Mouse (Mus musculus): ENCODE results near the gene 4930442H23Rik. TPM values are rescaled to one million over a fixed set of nuclear protein-coding genes. Genes with fewer than 3 reads are reported as not detected.

The 4930442H23Rik gene
- total RNA-seq (2023), result not detected

DNA sequence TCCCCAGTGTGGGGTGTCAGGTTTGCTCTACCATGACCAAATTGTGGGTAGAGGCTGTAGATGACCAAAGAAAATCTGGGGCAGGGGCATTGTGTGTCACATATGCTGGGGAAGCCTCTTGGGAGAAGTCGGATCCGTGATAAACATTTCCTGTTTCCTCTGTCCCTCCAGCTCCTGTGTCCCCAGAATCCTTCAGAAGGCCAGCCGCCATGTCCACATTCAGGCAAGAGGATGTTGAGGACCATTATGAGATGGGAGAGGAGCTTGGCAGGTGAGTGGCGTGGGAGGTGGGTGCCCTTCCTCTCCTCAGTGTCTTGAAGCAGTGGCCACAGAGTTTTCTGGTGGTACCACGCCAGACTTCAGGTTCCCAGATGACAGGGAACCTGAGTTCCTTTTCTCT is at the start of gene 4930442H23Rik:
4930442H23Rik (minus strand) TSS at position 45 of the 400 bp plus-strand sequence.

DNA sequence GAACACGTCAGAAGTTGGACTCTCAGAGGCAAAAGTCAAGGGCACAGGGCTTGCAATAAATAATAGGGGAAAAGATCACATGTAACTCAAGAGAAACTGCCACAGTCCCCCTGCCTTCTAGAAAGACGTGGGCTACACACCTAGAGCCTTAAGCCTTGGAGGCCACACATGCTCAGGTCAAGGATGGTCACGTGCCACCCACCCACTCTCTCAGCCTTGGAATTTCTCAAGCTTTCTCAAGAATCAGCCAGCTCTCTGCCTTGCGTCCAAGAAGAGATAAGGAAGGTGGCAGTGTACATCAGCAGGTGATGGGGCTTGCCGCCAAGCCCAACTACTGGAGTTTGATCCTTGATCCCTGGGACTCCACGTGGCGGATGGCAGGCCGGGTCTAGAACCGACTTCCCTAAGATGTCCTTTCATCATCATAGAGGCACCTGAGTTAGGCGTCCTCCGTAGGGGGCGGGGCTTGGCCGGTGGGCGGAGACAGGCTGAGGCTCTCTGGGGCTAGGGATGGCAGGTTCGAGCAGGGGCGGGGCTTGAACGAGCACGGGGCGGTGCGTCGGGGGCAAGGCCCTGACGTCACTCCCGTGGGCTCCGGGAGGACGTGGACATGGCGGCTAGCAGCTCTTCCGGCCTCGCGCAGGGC is 49.1 kb upstream of the 4930442H23Rik start, which contains the start of gene Zfr2:
Zfr2 (plus strand) TSS at position 576 of the 646 bp plus-strand sequence.

DNA sequence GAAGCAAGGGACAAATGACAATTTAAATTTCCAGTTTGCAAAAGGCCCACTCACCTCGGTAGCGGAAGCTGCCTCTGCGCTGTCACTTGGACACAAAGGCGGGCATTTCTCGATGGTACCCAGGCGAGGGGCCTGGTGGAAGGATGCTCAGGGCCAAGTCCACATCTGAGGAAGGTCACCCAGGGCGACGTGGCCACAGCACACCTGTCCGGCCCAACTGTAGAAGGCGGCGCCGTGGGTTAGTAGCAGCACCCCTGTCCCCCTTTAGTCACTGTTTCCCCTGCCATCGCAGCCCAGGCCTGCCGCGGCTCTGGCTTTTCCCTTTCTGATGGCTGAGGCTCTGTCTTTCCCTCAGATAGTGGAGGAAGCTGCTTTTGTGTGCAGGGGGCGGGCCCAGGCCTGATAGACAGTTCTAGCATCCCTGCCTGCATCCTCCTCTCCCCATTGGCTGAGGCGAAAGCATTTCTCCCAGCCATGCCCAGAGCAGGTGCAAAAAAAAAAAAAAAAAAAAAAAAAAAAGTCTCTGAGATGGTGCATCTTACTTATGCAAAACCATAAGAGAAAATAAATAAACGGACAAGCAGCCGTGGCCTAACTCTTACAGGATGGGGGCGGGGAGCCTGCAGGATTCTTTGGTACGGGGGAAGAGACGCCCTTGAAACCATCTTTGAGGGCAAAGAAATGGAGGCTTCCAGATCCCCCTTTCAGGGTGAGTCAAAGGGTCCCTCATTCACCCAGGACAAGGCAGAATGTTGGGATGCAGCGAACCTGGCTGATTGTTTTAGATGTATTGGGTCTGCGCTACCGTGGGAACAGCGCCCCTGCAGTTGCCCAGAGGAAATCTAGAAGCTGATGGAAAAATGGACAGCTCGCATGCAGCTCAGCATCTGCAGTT is 47.0 kb upstream of the 4930442H23Rik start, which contains the start of gene Atcay:
Atcay (minus strand) TSS at position 396 of the 895 bp plus-strand sequence.

DNA sequence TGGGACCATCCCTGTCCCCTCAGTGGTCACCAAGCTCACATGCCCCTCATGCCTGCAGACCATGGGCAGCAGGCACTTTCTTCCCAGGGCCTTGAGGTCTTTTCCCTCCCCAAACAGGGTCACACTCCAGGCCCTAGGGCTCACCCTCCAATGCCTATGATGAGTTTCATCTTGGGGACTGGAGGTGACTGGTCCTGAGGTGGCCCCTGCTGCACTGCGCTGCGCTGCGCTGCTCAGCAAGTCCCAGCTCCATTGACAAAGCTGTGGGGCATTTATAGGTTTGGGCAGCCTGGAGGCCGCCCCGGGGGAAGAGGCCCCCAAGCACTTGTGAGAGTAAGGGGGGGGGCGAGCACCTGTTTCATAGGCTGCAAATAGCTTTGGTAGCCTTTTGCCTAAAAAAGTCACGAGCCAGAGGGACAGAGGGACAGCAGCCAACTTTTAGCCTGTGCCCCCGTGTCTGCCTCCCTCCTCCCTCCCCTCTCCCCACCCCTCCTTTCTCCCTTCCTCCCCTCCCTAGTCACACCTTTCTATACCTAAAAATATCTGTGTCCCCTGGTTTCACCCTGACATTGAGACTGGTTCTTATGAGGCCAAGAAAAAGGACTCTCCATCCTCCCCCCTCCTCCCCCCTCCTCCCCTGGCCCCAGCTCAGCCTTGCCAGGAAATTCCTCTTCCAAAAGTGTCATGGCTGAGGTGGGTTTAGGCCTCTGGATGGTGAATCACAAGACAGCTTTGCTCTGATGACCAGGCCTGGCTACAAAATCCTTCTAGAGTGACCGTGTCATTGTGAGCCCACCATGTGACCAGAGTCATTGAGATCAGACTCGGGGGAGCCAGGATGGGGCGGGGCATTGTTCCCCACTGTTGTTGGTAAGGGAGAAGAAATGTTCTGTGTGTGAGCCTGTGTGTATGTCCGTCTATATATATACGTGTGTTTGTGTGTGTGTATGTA is 18.4 kb upstream of the 4930442H23Rik start, which contains the start of gene Nmrk2:
Nmrk2 (minus strand) TSS at position 245 of the 952 bp plus-strand sequence.

DNA sequence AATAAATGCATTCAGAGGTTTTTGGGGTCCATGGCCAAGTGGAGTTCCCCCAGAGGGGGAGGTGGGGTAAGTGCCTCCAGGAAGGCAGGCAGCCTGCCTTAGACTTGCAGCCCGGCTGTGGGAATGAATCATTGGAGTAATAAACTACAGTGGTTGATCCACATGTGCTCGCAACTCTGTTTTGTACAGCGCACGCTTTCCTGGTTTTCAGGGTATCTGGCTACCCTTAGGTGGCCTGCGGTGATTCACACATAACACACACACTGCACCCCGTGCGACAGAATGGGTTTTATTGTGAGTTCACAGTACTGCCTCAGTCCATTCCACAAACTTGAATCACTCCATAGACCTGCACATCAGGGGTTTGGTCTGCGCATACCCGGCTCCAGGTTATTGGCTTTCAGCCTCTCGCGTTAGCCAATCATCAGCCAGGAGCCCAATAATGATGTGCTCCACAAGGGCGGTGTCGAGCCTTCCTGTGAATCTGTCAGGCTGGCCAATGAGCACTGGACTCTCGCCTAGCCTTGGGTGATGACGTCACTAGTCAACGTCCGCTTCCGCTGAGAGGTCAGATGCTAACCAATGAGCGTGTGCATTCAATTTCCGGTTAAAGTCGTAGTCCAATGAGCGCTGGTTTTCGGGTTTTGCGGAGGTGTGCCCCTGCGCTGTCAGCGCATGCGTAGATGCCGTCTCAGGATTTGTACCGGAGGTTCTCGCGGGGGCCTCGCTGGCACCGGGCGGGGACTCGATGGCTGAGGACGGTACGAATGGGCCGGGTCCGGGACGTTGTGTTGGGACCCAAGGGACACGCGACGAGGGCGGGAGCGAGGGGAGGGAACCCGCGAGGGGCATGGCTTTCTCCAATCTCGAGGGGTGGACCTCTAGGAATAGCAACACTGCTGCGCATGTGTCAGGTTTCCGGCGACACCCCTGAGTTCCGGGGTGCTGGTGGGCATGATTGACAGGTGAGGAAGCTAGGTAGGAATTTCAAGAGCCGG is 1.0 kb downstream of the 4930442H23Rik start, which contains the start of gene Dapk3:
Dapk3 (plus strand) TSS at position 670 of the 998 bp plus-strand sequence.

DNA sequence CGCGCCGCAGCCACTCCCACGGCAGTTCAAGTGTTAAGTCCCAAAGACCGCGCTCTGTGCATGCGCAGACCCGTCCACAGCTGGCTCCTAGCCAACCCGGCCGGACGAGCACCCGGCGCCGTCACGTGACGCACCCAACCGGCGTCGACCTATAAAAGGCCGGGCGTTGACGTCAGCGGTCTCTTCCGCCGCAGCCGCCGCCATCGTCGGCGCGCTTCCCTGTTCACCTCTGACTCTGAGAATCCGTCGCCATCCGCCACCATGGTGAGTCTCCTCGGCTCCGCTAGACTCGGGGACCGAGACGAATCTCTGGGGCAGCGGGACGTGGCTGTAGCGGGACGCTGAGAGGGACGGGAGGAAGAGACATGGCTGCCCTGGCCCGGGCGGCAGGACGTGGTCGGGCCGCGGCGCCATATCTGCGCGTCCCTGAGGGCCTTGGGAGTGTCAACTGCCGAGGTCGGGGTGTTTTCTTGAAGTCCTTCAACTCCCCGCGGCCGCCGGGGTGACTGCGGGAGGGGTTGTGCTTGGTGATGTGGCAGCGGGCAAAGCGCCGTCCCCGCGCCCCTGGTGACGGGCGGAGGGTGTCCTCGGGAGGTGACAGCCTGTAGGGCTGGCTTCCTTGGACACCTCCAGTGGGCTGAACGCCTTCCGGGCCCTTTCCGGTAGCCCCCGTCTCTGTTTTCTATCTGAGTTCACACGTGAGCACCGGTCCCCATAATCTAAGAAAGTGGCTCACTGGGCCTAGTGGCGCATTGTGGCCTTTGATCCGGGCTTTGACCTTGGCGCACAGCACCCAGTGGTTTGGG is 7.0 kb downstream of the 4930442H23Rik start, which contains the start of gene Eef2:
Eef2 (plus strand) TSS at position 166 of the 806 bp plus-strand sequence.

DNA sequence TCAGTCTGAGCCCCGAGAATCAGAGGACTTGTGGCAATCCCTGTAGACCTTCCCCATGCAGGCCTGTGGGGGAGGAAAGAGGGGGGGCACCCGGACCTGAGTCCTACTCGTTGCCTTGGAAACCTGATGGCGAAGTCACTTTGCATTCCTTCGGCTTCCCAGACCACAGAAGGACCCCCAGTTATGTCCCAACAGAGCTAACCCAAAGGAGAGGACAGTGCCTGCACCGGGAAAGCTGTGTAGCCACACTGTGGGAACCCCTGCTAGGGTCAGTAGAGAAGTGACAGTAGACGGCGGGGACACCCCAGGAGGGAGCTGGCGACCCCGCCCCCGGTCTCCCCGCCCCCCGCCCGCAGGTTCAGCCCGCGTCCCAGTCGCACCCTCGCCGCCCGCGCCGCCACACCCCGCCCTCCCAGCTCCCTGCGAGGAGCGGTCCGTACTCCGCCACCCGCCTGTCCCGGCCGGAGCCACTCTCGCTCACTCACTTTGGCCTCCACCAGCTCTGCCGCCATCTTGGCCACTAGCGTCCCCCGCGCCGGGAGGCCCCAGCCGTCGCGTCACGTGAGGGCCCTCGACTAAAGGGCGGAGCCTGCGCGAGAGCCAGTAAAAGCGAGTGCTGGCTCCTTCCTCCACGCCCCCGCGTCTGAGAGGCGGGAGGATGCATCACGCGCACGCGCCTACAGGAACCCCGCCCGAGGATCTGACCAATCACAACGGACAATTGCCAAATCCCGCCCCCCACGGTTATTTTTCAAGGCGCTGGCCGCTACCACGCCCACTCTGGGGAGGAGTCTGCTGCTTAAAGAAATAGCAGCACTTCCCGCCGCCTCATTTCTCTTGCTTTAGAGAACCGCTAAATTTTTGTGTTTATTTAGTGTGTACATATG is 16.2 kb downstream of the 4930442H23Rik start, which contains the start of gene Pias4:
Pias4 (minus strand) TSS at position 724 of the 887 bp plus-strand sequence.

DNA sequence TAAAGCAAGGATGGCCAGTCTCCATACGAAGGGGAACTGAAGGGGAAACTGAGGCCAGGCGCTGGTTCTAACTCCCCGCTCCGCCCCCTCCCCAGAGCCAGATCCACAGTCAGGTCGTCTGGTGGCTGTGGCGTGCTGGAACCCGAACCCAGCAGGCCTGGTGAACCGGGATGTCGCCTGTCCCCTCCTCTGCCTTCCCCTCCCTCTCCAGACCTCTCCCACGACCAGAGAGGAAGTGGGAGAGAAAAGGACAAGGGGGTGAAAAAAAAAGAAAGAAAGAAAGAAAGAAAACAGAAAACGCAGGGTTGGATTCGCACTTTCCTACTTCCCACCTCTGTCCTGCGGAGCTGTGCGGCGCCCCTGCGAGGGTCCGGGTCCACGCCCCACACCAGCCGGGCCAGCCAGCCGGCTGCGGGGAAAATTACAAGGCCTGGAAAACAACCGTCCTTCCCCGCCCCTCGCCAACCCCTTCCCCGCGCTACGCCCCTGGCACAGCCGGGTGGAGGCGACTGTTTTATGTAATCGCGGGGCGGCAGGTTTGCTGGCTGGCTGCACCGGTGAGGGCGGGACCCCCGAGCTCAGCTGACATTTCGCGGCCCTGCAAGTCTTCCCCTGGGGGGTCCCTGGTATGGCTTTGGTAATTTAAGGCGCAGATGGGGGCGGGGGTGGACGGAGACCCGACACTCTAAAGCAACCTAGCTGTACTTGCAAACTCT is 48.5 kb downstream of the 4930442H23Rik start, which contains the start of gene Zbtb7a:
Zbtb7a (plus strand) TSS at position 255 of the 716 bp plus-strand sequence.

Other genes starting within 250 kb of the 4930442H23Rik start
- gene Gng7, start 168.9 kb downstream of the 4930442H23Rik start, total RNA-seq (2023), result under 1 TPM; 0.37 to 0.64 TPM
- not detected for gene Diras1, start 158.2 kb downstream of the 4930442H23Rik start, total RNA-seq (2023)
- gene Slc39a3, start 146.4 kb downstream of the 4930442H23Rik start, total RNA-seq (2023), result 10 to 100 TPM; 11.8 to 12.8 TPM
- 10 to 100 TPM; 54.7 to 57.0 TPM for gene Sgta, start 123.7 kb downstream of the 4930442H23Rik start, total RNA-seq (2023)
- 1 to 10 TPM; 4.8 to 9.0 TPM for gene Thop1, start 113.8 kb downstream of the 4930442H23Rik start, total RNA-seq (2023)
- not detected for gene Creb3l3, start 85.0 kb downstream of the 4930442H23Rik start, total RNA-seq (2023)
- gene Map2k2, start 77.9 kb downstream of the 4930442H23Rik start, total RNA-seq (2023), result 100 to 1,000 TPM; 100 to 101 TPM
- 100 to 1,000 TPM; 124 TPM for gene Zbtb7a, start 48.6 kb downstream of the 4930442H23Rik start, total RNA-seq (2023)
- 10 to 100 TPM; 23.5 to 34.3 TPM for gene Pias4, start 15.9 kb downstream of the 4930442H23Rik start, total RNA-seq (2023)
- 1,000 to 10,000 TPM; 1,547 to 1,607 TPM for gene Eef2, start 7.2 kb downstream of the 4930442H23Rik start, total RNA-seq (2023)
- gene Dapk3, start 844 bp downstream of the 4930442H23Rik start, total RNA-seq (2023), result 10 to 100 TPM; 33.4 to 35.1 TPM
- not detected for gene Nmrk2, start 18.2 kb upstream of the 4930442H23Rik start, total RNA-seq (2023)
- gene Atcay, start 47.0 kb upstream of the 4930442H23Rik start, total RNA-seq (2023), result not detected
- 1 to 10 TPM; 1.3 to 2.7 TPM for gene Zfr2, start 49.3 kb upstream of the 4930442H23Rik start, total RNA-seq (2023)
- gene Matk, start 69.1 kb upstream of the 4930442H23Rik start, total RNA-seq (2023), result 10 to 100 TPM; 42.3 to 59.6 TPM
- 10 to 100 TPM; 75.9 to 85.4 TPM for gene Mrpl54, start 83.1 kb upstream of the 4930442H23Rik start, total RNA-seq (2023)
- 10 to 100 TPM; 42.4 to 46.0 TPM for gene Apba3, start 83.1 kb upstream of the 4930442H23Rik start, total RNA-seq (2023)
- 1 to 10 TPM; 1.7 to 4.5 TPM for gene Tjp3, start 107.7 kb upstream of the 4930442H23Rik start, total RNA-seq (2023)
- gene Pip5k1c, start 109.1 kb upstream of the 4930442H23Rik start, total RNA-seq (2023), result 100 to 1,000 TPM; 135 to 147 TPM
- 10 to 100 TPM; 29.4 to 32.4 TPM for gene Cactin, start 137.3 kb upstream of the 4930442H23Rik start, total RNA-seq (2023)
- gene Tbxa2r, start 144.9 kb upstream of the 4930442H23Rik start, total RNA-seq (2023), result under 1 TPM in 1 of 2 experiments, not detected in 1; 0.26 TPM
- under 1 TPM in 1 of 2 experiments, not detected in 1; 0.15 TPM for gene Gipc3, start 159.4 kb upstream of the 4930442H23Rik start, total RNA-seq (2023)
- 10 to 100 TPM; 71.4 to 85.8 TPM for gene Hmg20b, start 166.6 kb upstream of the 4930442H23Rik start, total RNA-seq (2023)
- 10 to 100 TPM; 38.4 to 44.6 TPM for gene Mfsd12, start 173.6 kb upstream of the 4930442H23Rik start, total RNA-seq (2023)
- 1 to 10 TPM; 3.5 to 3.7 TPM for gene 4930404N11Rik, start 182.0 kb upstream of the 4930442H23Rik start, total RNA-seq (2023)
- 10 to 100 TPM; 33.5 to 38.0 TPM for gene Fzr1, start 194.7 kb upstream of the 4930442H23Rik start, total RNA-seq (2023)
- gene Dohh, start 200.6 kb upstream of the 4930442H23Rik start, total RNA-seq (2023), result 10 to 100 TPM; 31.3 to 35.2 TPM
- gene Gm48551, start 200.6 kb upstream of the 4930442H23Rik start, total RNA-seq (2023), result 1 to 10 TPM in 1 of 2 experiments, under 1 TPM in 1; 0.97 to 1.3 TPM
- 1 to 10 TPM; 2.3 to 3.7 TPM for gene Gm48552, start 205.2 kb upstream of the 4930442H23Rik start, total RNA-seq (2023)
- 10 to 100 TPM; 11.9 to 12.5 TPM for gene Smim24, start 209.2 kb upstream of the 4930442H23Rik start, total RNA-seq (2023)